Mouse (Mus musculus) brain, embryonic 14.5 days (tissue): ENCODE measurements around the gene Atp6v1e1. TPM values are rescaled to one million over a fixed set of nuclear protein-coding genes. Genes with fewer than 3 reads are reported as not detected.
"Not testable (repeated sequence)": the region's sequence is repeated elsewhere in the genome, so short reads cannot be mapped to it uniquely, and the experiment has no call there.

ENCODE experiments used
- DNase-seq: peaks from one replicate; pipeline ENCODE4 v3.0.0-alpha.2; 2011; ENCODE audit warnings: low read depth
- CTCF ChIP-seq: fragments of 200-500 bp; IDR thresholded peaks from 2 replicates; pipeline ENCODE4 v1.5.1; 2012; ENCODE audit warnings: inconsistent platforms, mild to moderate bottlenecking, moderate library complexity, borderline replicate concordance; ENCODE audit not compliant: insufficient read depth, insufficient read length; ENCODE audit errors: extremely low read depth
- POLR2A ChIP-seq: fragments of 200-500 bp; IDR thresholded peaks from 2 replicates; pipeline ENCODE4 v1.6.1; 2012; ENCODE audit warnings: mild to moderate bottlenecking, inconsistent platforms, borderline replicate concordance; ENCODE audit not compliant: poor library complexity, insufficient read depth, insufficient read length, severe bottlenecking; ENCODE audit errors: extremely low read depth
- polyA plus RNA-seq: library from polyadenylated mRNA; depleted of rRNA; stranded (reverse); fragments of >200 nt; gene quantifications from 2 replicates; pipeline ENCODE4 v1.2.3, GENCODE M21; 2012; rRNA removed

Gene Atp6v1e1
- 162 and 195 TPM in 2 replicates for polyA plus RNA-seq

GRCm38 (mm10) chr6:120822307-120822928 lies at the start of gene Atp6v1e1:
Gene Atp6v1e1, minus strand, starts transcription at chr6:120822793.
- DNase-seq = peak; percentile 98
- TF ChIP-seq CTCF (no peak), POLR2A (peak; percentile 23; the same call in 1 of the 2 replicates)

- no peak for DNase-seq
- TF ChIP-seq POLR2A (no peak), CTCF (no peak)
Observed at GRCm38 (mm10) chr6:120871286-120871685, 48.7 kb upstream of the Atp6v1e1 start.

GRCm38 (mm10) chr6:120868824-120869223 lies 46.2 kb upstream of the Atp6v1e1 start:
- DNase-seq = no peak
- TF ChIP-seq POLR2A (no peak), CTCF (no peak)

- DNase-seq = no peak
- TF ChIP-seq CTCF = no peak
- no peak for TF ChIP-seq POLR2A
Observed at GRCm38 (mm10) chr6:120866051-120866814, 43.6 kb upstream of the Atp6v1e1 start.

GRCm38 (mm10) chr6:120860079-120860478 lies 37.5 kb upstream of the Atp6v1e1 start:
- TF ChIP-seq POLR2A (no peak), CTCF (no peak)

GRCm38 (mm10) chr6:120858217-120858711 lies 35.7 kb upstream of the Atp6v1e1 start:
- DNase-seq = peak; percentile 89
- TF ChIP-seq POLR2A = no peak
- no peak for TF ChIP-seq CTCF

More at GRCm38 (mm10) chr6:120860079-120860478, 37.5 kb upstream of the Atp6v1e1 start:
- no peak for DNase-seq

- DNase-seq = no peak
Observed at GRCm38 (mm10) chr6:120854413-120854812, 31.8 kb upstream of the Atp6v1e1 start.

GRCm38 (mm10) chr6:120850720-120851119 lies 28.1 kb upstream of the Atp6v1e1 start:
- not testable (repeated sequence) for DNase-seq

More at GRCm38 (mm10) chr6:120854413-120854812, 31.8 kb upstream of the Atp6v1e1 start:
- no peak for TF ChIP-seq CTCF

- TF ChIP-seq POLR2A (no peak), CTCF (no peak)
- DNase-seq = no peak
Observed at GRCm38 (mm10) chr6:120841754-120842153, 19.2 kb upstream of the Atp6v1e1 start.

- DNase-seq = no peak
- TF ChIP-seq POLR2A (no peak), CTCF (no peak)
Observed at GRCm38 (mm10) chr6:120840258-120840657, 17.7 kb upstream of the Atp6v1e1 start.

GRCm38 (mm10) chr6:120837152-120837530 lies 14.5 kb upstream of the Atp6v1e1 start:
- no peak for DNase-seq
- TF ChIP-seq CTCF (no peak), POLR2A (no peak)
